Mouse (Mus musculus): ENCODE data around the gene Rabl3. TPM values are rescaled to one million over a fixed set of nuclear protein-coding genes. Genes with fewer than 3 reads are reported as not detected.

The Rabl3 gene
- polyA plus RNA-seq, 1 experiment: 0.94 TPM

DNA sequence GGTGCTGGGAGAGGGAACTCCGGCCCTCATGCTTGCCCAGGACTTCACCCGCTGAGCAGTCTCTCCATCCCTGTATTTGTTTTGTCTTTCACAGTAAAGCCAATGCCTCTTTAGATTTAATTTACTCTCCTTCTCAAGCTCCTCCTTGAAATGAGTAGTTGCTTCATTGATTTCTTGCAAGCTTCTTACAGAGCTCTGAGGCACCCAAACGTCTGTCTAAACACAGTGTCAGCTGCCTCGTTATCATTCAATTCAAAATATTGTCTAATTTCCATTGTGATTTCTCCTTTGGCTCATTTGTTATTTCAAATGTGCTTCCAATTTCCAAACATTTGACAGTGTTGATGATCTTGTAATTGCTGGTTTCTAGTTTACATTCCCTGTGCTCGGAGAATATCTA, 6.6 kb downstream of the Rabl3 start:
- WGBS: 94% methylated on average over 5 of the region's 5 CpGs
- Histone ChIP-seq H3K4me1 (ENCODE audit: control insufficient read depth, insufficient read depth, insufficient read length) (no peaks in the 10 kb centered on the region), H3K36me3 (ENCODE audit: control insufficient read depth, insufficient read depth, low read length) (0 out of 2 replicates have a peak, but pooled peaks cover 3% of the 10 kb centered on the region), H3K27ac (ENCODE audit: insufficient read depth, low read length) (no peak overlapping the region), H3K4me3 (ENCODE audit: extremely low read depth, insufficient read depth, insufficient read length) (no peak overlapping the region), H3K27me3 (ENCODE audit: control insufficient read depth, insufficient read depth, low read length) (no peaks in the 10 kb centered on the region)
- DNase-seq (ENCODE audit: low read depth in 1 of 2, low spot score in 2 of 2): no peak
- TF ChIP-seq CTCF (IDR thresholded peaks at IDR 0.05; ENCODE audit: extremely low read depth, insufficient read depth, insufficient read length, insufficient replicate concordance) (no peak), POLR2A (IDR thresholded peaks at IDR 0.05; ENCODE audit: low read depth, low read length) (no peak)

DNA sequence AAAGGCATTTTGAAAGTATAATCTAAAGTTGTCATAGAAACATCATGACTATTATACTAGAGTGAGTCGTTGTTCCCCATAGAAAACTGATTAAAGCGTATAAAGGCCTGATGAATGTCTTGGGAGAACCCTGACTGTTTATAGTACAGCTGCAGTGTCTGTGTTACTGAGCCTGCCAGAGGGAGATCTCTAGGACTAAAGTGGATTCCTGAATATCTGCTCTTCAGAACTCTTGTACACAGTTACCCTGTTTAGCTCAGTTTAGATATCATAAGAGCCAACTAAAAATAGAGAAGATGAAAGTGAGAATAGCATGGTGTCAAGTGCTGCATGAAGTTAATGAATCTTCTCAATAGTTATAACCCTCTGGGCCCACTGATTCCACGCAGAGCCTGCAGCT, 10.6 kb downstream of the Rabl3 start:
- no peak overlapping the region for H3K27ac ChIP-seq (ENCODE audit: insufficient read depth, low read length)
- no peak for TF ChIP-seq POLR2A (IDR thresholded peaks at IDR 0.05; ENCODE audit: low read depth, low read length)
- TF ChIP-seq CTCF (IDR thresholded peaks at IDR 0.05; ENCODE audit: extremely low read depth, insufficient read depth, insufficient read length, insufficient replicate concordance): no peak
- H3K36me3 ChIP-seq (ENCODE audit: control insufficient read depth, insufficient read depth, low read length): no peaks in the 10 kb centered on the region
- DNase-seq (ENCODE audit: low read depth in 1 of 2, low spot score in 2 of 2): no peak
- H3K27me3 ChIP-seq (ENCODE audit: control insufficient read depth, insufficient read depth, low read length): no peaks in the 10 kb centered on the region
- 96% methylated on average over 3 of the region's 3 CpGs for WGBS
- H3K4me1 ChIP-seq (ENCODE audit: control insufficient read depth, insufficient read depth, insufficient read length): no peaks in the 10 kb centered on the region
- no peak overlapping the region for H3K4me3 ChIP-seq (ENCODE audit: extremely low read depth, insufficient read depth, insufficient read length)

DNA sequence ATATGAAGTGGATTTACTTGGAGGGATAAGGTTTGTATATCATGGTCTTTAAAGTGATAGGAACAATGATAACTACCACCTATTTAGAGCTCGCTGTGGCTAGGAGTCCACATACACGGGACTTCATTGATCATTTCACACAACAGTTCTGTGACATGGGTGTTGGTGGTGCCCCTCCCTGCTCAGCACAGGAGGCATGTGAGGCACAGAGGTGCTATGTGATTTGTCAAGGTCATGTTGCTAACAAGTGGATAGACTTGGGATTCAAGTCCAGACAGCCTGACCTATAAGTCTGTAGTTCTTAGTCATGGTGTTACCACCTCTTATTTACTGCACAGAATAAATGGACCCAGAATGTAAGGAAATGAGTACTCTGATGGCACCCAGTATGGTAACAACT, 11.3 kb downstream of the Rabl3 start:
- no peak overlapping the region for H3K4me3 ChIP-seq (ENCODE audit: extremely low read depth, insufficient read depth, insufficient read length)
- WGBS: 90% methylated on average over 2 of the region's 2 CpGs

DNA sequence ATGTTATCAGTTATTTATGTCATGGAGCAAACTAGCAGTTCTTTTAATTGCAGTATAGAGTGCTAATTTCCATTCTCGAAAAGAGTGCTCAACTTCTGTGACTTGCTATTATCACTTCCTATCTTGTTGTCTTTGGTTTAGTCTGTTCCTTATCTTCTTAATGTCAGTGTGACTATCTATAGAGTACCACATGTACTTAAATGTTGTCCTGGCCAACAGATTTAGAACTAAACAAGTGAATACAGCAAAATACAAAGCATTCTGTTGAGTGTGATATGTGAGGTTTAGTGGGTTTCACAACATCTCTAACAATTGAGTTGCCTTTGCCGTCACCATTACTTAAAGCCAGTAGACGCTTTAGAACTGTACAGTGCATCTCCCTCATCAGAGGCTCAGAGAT, 13.1 kb downstream of the Rabl3 start:
- 0 out of 2 replicates have a peak, but pooled peaks cover 3% of the 10 kb centered on the region for H3K36me3 ChIP-seq (ENCODE audit: control insufficient read depth, insufficient read depth, low read length)
- H3K27ac ChIP-seq (ENCODE audit: insufficient read depth, low read length): no peak overlapping the region
- WGBS: 92% methylated on average over 3 of the region's 3 CpGs
- H3K4me1 ChIP-seq (ENCODE audit: control insufficient read depth, insufficient read depth, insufficient read length): no peaks in the 10 kb centered on the region
- no peak overlapping the region for H3K4me3 ChIP-seq (ENCODE audit: extremely low read depth, insufficient read depth, insufficient read length)
- DNase-seq (ENCODE audit: low read depth in 1 of 2, low spot score in 2 of 2): no peak
- TF ChIP-seq CTCF (IDR thresholded peaks at IDR 0.05; ENCODE audit: extremely low read depth, insufficient read depth, insufficient read length, insufficient replicate concordance) (no peak), POLR2A (IDR thresholded peaks at IDR 0.05; ENCODE audit: low read depth, low read length) (no peak)
- H3K27me3 ChIP-seq (ENCODE audit: control insufficient read depth, insufficient read depth, low read length): no peaks in the 10 kb centered on the region

More for the DNA sequence above, 11.3 kb downstream of the Rabl3 start:
- Histone ChIP-seq H3K36me3 (ENCODE audit: control insufficient read depth, insufficient read depth, low read length) (no peaks in the 10 kb centered on the region), H3K27me3 (ENCODE audit: control insufficient read depth, insufficient read depth, low read length) (no peaks in the 10 kb centered on the region), H3K27ac (ENCODE audit: insufficient read depth, low read length) (no peak overlapping the region), H3K4me1 (ENCODE audit: control insufficient read depth, insufficient read depth, insufficient read length) (no peaks in the 10 kb centered on the region)
- no peak for DNase-seq (ENCODE audit: low read depth in 1 of 2, low spot score in 2 of 2)
- TF ChIP-seq CTCF (IDR thresholded peaks at IDR 0.05; ENCODE audit: extremely low read depth, insufficient read depth, insufficient read length, insufficient replicate concordance) (no peak), POLR2A (IDR thresholded peaks at IDR 0.05; ENCODE audit: low read depth, low read length) (no peak)

DNA sequence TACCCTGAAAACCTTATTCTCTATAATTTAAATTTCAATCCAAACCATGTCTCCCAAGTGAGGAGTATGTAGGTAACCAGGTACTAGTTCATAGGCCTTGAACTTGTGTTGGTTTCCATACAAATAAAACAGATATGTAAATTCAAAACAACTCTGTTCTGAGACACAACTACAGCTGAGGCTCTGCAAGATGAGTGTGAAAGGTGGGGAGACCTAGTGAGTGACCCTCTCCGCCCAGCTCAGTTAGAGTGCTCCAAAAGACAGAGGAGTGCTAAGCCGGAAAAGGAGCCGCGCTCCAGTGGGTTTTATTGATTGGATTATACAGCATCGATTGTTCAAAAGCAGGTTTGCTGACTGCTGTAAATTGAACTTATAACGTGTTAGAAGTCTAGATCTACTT, 22.7 kb downstream of the Rabl3 start:
- TF ChIP-seq POLR2A (IDR thresholded peaks at IDR 0.05; ENCODE audit: low read depth, low read length) (no peak), CTCF (IDR thresholded peaks at IDR 0.05; ENCODE audit: extremely low read depth, insufficient read depth, insufficient read length, insufficient replicate concordance) (no peak)
- no peak for DNase-seq (ENCODE audit: low read depth in 1 of 2, low spot score in 2 of 2)
- Histone ChIP-seq H3K36me3 (ENCODE audit: control insufficient read depth, insufficient read depth, low read length) (peaks cover 3% of the 10 kb centered on the region; the same call in 1 of the 2 replicates), H3K27ac (ENCODE audit: insufficient read depth, low read length) (no peak overlapping the region), H3K27me3 (ENCODE audit: control insufficient read depth, insufficient read depth, low read length) (no peaks in the 10 kb centered on the region), H3K4me3 (ENCODE audit: extremely low read depth, insufficient read depth, insufficient read length) (no peak overlapping the region), H3K4me1 (ENCODE audit: control insufficient read depth, insufficient read depth, insufficient read length) (no peaks in the 10 kb centered on the region)
- 91% methylated on average over 6 of the region's 6 CpGs for WGBS

DNA sequence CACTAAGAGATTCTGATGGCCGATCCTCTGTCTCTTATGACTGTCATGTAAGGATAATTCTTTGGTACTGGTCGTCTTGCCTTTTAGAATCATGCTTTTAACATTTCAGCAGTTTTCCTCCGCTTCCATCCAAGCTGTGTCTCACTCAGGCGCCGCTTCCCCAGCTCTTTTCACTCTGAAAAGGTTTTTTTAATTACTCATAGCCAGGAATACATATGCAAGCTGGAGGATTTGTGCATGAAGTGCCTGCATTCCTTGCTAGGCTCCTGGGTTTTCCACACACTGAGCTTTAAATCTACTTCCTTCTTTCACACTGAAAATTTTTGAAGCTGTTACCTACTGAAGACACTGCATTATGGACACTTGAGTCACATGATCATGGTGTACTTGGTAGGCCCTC, 23.3 kb downstream of the Rabl3 start:
- no peaks in the 10 kb centered on the region for H3K4me1 ChIP-seq (ENCODE audit: control insufficient read depth, insufficient read depth, insufficient read length)
- H3K4me3 ChIP-seq (ENCODE audit: extremely low read depth, insufficient read depth, insufficient read length): no peak overlapping the region
- H3K27ac ChIP-seq (ENCODE audit: insufficient read depth, low read length): no peak overlapping the region
- H3K27me3 ChIP-seq (ENCODE audit: control insufficient read depth, insufficient read depth, low read length): no peaks in the 10 kb centered on the region
- TF ChIP-seq CTCF (IDR thresholded peaks at IDR 0.05; ENCODE audit: extremely low read depth, insufficient read depth, insufficient read length, insufficient replicate concordance) (no peak), POLR2A (IDR thresholded peaks at IDR 0.05; ENCODE audit: low read depth, low read length) (no peak)
- H3K36me3 ChIP-seq (ENCODE audit: control insufficient read depth, insufficient read depth, low read length): peaks cover 3% of the 10 kb centered on the region; the same call in 1 of the 2 replicates
- WGBS: 92% methylated on average over 5 of the region's 5 CpGs
- DNase-seq (ENCODE audit: low read depth in 1 of 2, low spot score in 2 of 2): no peak

DNA sequence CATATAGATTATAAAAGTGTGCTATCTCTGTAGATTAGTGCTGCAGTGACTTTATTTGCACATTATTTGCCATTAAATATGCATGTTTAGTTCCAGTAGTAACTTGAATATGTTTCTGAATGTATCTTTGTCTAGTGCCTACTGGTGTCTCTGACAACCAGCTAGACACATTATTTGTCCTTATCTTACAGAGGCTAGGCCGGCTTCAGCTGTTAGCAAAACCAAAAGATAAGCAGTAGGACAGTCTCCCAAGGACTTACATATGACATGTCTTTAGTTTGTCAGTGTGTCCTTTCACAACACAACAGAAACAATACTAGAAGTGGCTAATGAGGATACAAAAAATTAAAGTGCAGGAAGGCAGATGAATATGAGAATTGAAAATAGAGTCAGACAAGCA, 25.4 kb downstream of the Rabl3 start:
- WGBS: 96% methylated on average over 1 of the region's 1 CpGs
- TF ChIP-seq CTCF (IDR thresholded peaks at IDR 0.05; ENCODE audit: extremely low read depth, insufficient read depth, insufficient read length, insufficient replicate concordance) (no peak), POLR2A (IDR thresholded peaks at IDR 0.05; ENCODE audit: low read depth, low read length) (no peak)
- Histone ChIP-seq H3K4me1 (ENCODE audit: control insufficient read depth, insufficient read depth, insufficient read length) (no peaks in the 10 kb centered on the region), H3K27me3 (ENCODE audit: control insufficient read depth, insufficient read depth, low read length) (no peaks in the 10 kb centered on the region), H3K27ac (ENCODE audit: insufficient read depth, low read length) (no peak overlapping the region), H3K4me3 (ENCODE audit: extremely low read depth, insufficient read depth, insufficient read length) (no peak overlapping the region), H3K36me3 (ENCODE audit: control insufficient read depth, insufficient read depth, low read length) (peaks cover 3% of the 10 kb centered on the region; the same call in 1 of the 2 replicates)
- no peak for DNase-seq (ENCODE audit: low read depth in 1 of 2, low spot score in 2 of 2)
